In genomic region chr2:120658486-120658885, GRCm38 (mm10) we compare ENCODE assay signal across 14 mouse cellular contexts. TPM values are rescaled to one million over a fixed set of nuclear protein-coding genes. Genes with fewer than 3 reads are reported as not detected.
DNase-seq lines count a peak whose midpoint lies in the region.
"Had no signal": no experiment of that assay in that cellular context is flagged by ENCODE, and none has a peak within 500 bp of the region (broad histone marks: within the 10 kb centered on the region; RNA-seq: fewer than 3 reads in every experiment).

No protein-coding gene starts in this region.

- peak; percentile 46 for DNase-seq in adrenal gland, adult 2 months
- DNase-seq in adrenal gland, adult 8-10 months: no peak
- peak; percentile 98 for DNase-seq in 416B (ENCODE audit: low read depth)
- peak; percentile 51 for DNase-seq in R1 (ENCODE audit: low read depth, low spot score)
- DNase-seq in induced T-regulatory cell, adult 2 months (ENCODE audit: low read depth): peak; percentile 25
- DNase-seq in thymus, postnatal 4 days: no peak
- no peak for DNase-seq in thymus, postnatal 0 days (ENCODE audit: low spot score)
- DNase-seq: adrenal gland, postnatal 25 days; cerebellum, adult 11 months; cerebellum, adult 8-10 months; cerebellum, postnatal 14 days; gastrocnemius, postnatal 10 days; heart, postnatal 10 days; kidney, adult 9 months had no signal

RNA-seq across cellular contexts. Expression of gene Stard9, which starts 29.6 kb away (rescaled TPM):
- 1 to 10 TPM; 8.7 to 9.0 TPM for total RNA-seq in adrenal gland, adult 2 months (2021)
- 5.1 and 5.9 TPM in 2 replicates for polyA plus RNA-seq in adrenal gland, adult 2 months (2012; rRNA removed)
- 10 to 100 TPM; 15.8 to 28.3 (median 19.3) TPM for total RNA-seq in adrenal gland, adult 8-10 months (2022)
- polyA plus RNA-seq in thymus, postnatal 0 days (2015; fragmentation: Nextera tagmentation; extraction: Ambion mirVana): 1.5 and 2.3 TPM in 2 replicates

RNA-seq across cellular contexts. Expression of gene Lrrc57, which starts 49.2 kb away (rescaled TPM):
- 10 to 100 TPM; 17.9 to 21.6 TPM for total RNA-seq in adrenal gland, adult 2 months (2021)
- polyA plus RNA-seq in adrenal gland, adult 2 months (2012; rRNA removed): 5.8 and 7.6 TPM in 2 replicates
- total RNA-seq in adrenal gland, adult 8-10 months (2022): 10 to 100 TPM; 18.6 to 22.0 (median 21.5) TPM
- polyA plus RNA-seq in thymus, postnatal 0 days (2015; fragmentation: Nextera tagmentation; extraction: Ambion mirVana): 22.0 and 25.2 TPM in 2 replicates

RNA-seq across cellular contexts. Expression of gene Haus2, which starts 49.3 kb away (rescaled TPM):
- 10 to 100 TPM in 1 of 2 experiments, 1 to 10 TPM in 1; 9.4 to 12.6 TPM for total RNA-seq in adrenal gland, adult 2 months (2021)
- polyA plus RNA-seq in adrenal gland, adult 2 months (2012; rRNA removed): 0.61 and 0.95 TPM in 2 replicates
- 10 to 100 TPM; 14.4 to 15.4 (median 14.9) TPM for total RNA-seq in adrenal gland, adult 8-10 months (2022)
- polyA plus RNA-seq in thymus, postnatal 0 days (2015; fragmentation: Nextera tagmentation; extraction: Ambion mirVana): 20.5 and 25.8 TPM in 2 replicates

Comparison
In these comparisons a context has a peak if more than half of its experiments do, and no peak if none do; other contexts are left out.
1. DNase-seq: peak in adrenal gland, adult 2 months (single experiment), 416B (single experiment), R1 (single experiment) and induced T-regulatory cell, adult 2 months (single experiment); none in adrenal gland, adult 8-10 months (single experiment), thymus, postnatal 4 days (single experiment) and thymus, postnatal 0 days (single experiment).